Mouse (Mus musculus) MEL (cell line): ENCODE measurements at regions not wholly inside any gene's neighbourhood (a gene's known extent, or its start where the extent isn't known, plus 50 kb on each side); places are given as distances from the start of the nearest gene placed in this dataset.

Experiments
- DNase-seq: peaks from one replicate; pipeline ENCODE4 v3.0.0; 2011; ENCODE audit warnings: low read depth, low spot score
- H3K27ac ChIP-seq: 2 replicates; pipeline ENCODE4 v1.5.1; 2012; ENCODE audit warnings: low read depth, mild to moderate bottlenecking, control low read depth, low read length, moderate library complexity; ENCODE audit not compliant: control insufficient read depth
- H3K27me3 ChIP-seq, 2 experiments: fragments of 150-350 bp in 1 of 2; sonication (generic) in 1 of 2; 2 replicates each; pipeline ENCODE4 v1.6.1; 2012; ENCODE audit warnings: low read length in 2 of 2, mild to moderate bottlenecking in 2 of 2, improper control_type of control experiment in 1 of 2, moderate library complexity in 1 of 2; ENCODE audit not compliant: insufficient read depth in 2 of 2, control insufficient read depth in 1 of 2
- H3K36me3 ChIP-seq, 2 experiments: 2 replicates each; pipeline ENCODE4 v1.6.1; 2012 to 2014; ENCODE audit warnings: low read length in 2 of 2, improper control_type of control experiment in 1 of 2, inconsistent platforms in 1 of 2, mild to moderate bottlenecking in 1 of 2; ENCODE audit not compliant: insufficient read depth in 2 of 2, control insufficient read depth in 1 of 2
- H3K4me1 ChIP-seq, 2 experiments: fragments of 150-350 bp in 1 of 2; sonication (generic) in 1 of 2; 2 replicates each; pipeline ENCODE4 v1.6.1; 2012; ENCODE audit warnings: low read length in 2 of 2, improper control_type of control experiment in 1 of 2, mild to moderate bottlenecking in 1 of 2; ENCODE audit not compliant: insufficient read depth in 2 of 2, control insufficient read depth in 1 of 2
- H3K4me3 ChIP-seq, 2 experiments: fragments of 150-350 bp in 1 of 2; sonication (generic) in 1 of 2; 2 replicates each; pipeline ENCODE4 v1.5.1; 2012; ENCODE audit warnings: low read depth in 2 of 2, low read length in 2 of 2, mild to moderate bottlenecking in 2 of 2, moderate library complexity in 2 of 2, control low read depth in 1 of 2, improper control_type of control experiment in 1 of 2; ENCODE audit not compliant: control insufficient read depth in 1 of 2, insufficient read depth in 1 of 2
- H3K79me2 ChIP-seq: 2 replicates; pipeline ENCODE4 v1.6.1; 2012; ENCODE audit warnings: mild to moderate bottlenecking, low read length, moderate library complexity; ENCODE audit not compliant: control insufficient read depth, poor library complexity, insufficient read depth
- H3K9ac ChIP-seq: 2 replicates; pipeline ENCODE4 v1.6.1; 2012; ENCODE audit warnings: low read depth, mild to moderate bottlenecking, control low read depth, low read length, moderate library complexity; ENCODE audit not compliant: control insufficient read depth, poor library complexity, severe bottlenecking
- H3K9me3 ChIP-seq: fragments of 150-350 bp; sonication (generic); replicated peaks from 2 replicates; pipeline ENCODE4 v1.6.1; 2012; ENCODE audit warnings: mild to moderate bottlenecking, low read length, improper control_type of control experiment, moderate library complexity; ENCODE audit not compliant: insufficient read depth
- BHLHE40 ChIP-seq: IDR thresholded peaks from 2 replicates; pipeline ENCODE4 v1.6.1; 2012; ENCODE audit warnings: low read depth, mild to moderate bottlenecking, inconsistent platforms, low read length, improper control_type of control experiment, borderline replicate concordance
- CHD2 ChIP-seq: IDR thresholded peaks from 2 replicates; pipeline ENCODE4 v1.6.1; 2011; ENCODE audit warnings: low read length, improper control_type of control experiment
- CTCF ChIP-seq, 3 experiments: IDR thresholded peaks in 2 of 3; conservative IDR thresholded peaks in 1 of 3; 2 replicates each; pipeline ENCODE4 v1.5.1; 2011 to 2012; ENCODE audit warnings: low read length in 3 of 3, low read depth in 2 of 3, mild to moderate bottlenecking in 2 of 3, improper control_type of control experiment in 1 of 3, inconsistent platforms in 1 of 3, mixed read lengths in 1 of 3, moderate library complexity in 1 of 3; ENCODE audit not compliant: control insufficient read depth in 1 of 3, insufficient read depth in 1 of 3, poor library complexity in 1 of 3, severe bottlenecking in 1 of 3
- E2F4 ChIP-seq: IDR thresholded peaks from 2 replicates; pipeline ENCODE4 v1.6.1; 2011; ENCODE audit warnings: low read depth, low read length, improper control_type of control experiment, borderline replicate concordance
- ELF1 ChIP-seq: IDR thresholded peaks from 2 replicates; pipeline ENCODE4 v1.6.1; 2014; ENCODE audit warnings: low read depth, mild to moderate bottlenecking, inconsistent platforms, low read length, improper control_type of control experiment, moderate library complexity
- EP300 ChIP-seq, 2 experiments: IDR thresholded peaks; 2 replicates each; pipeline ENCODE4 v1.6.1; 2011; ENCODE audit warnings: improper control_type of control experiment in 2 of 2, low read length in 2 of 2, low read depth in 1 of 2, mild to moderate bottlenecking in 1 of 2
- ETS1 ChIP-seq: IDR thresholded peaks from 2 replicates; pipeline ENCODE4 v1.6.1; 2012; ENCODE audit warnings: low read depth, mild to moderate bottlenecking, inconsistent platforms, low read length, improper control_type of control experiment, moderate library complexity
- GABPA ChIP-seq: IDR thresholded peaks from 2 replicates; pipeline ENCODE4 v1.6.1; 2012; ENCODE audit warnings: low read depth, mild to moderate bottlenecking, inconsistent platforms, low read length, improper control_type of control experiment, moderate library complexity
- GATA1 ChIP-seq: IDR thresholded peaks from 2 replicates; pipeline ENCODE4 v1.6.1; 2011; ENCODE audit warnings: low read depth, low read length, improper control_type of control experiment
- HCFC1 ChIP-seq: IDR thresholded peaks from 2 replicates; pipeline ENCODE4 v1.6.1; 2012; ENCODE audit warnings: low read depth, mild to moderate bottlenecking, inconsistent platforms, low read length, improper control_type of control experiment, moderate library complexity
- JUND ChIP-seq: IDR thresholded peaks from 2 replicates; pipeline ENCODE4 v1.6.1; 2011; ENCODE audit warnings: low read depth, mild to moderate bottlenecking, improper control_type of control experiment, low read length
- KAT2A ChIP-seq: conservative IDR thresholded peaks from 2 replicates; pipeline ENCODE4 v1.6.1; 2012; ENCODE audit warnings: low read depth, low read length, improper control_type of control experiment, inconsistent platforms
- MAFK ChIP-seq: IDR thresholded peaks from 2 replicates; pipeline ENCODE4 v1.6.1; 2011; ENCODE audit warnings: low read depth, mild to moderate bottlenecking, low read length, improper control_type of control experiment, borderline replicate concordance
- MAZ ChIP-seq: IDR thresholded peaks from 2 replicates; pipeline ENCODE4 v1.6.1; 2012; ENCODE audit warnings: low read depth, mild to moderate bottlenecking, inconsistent platforms, low read length, improper control_type of control experiment
- MEF2A ChIP-seq: IDR thresholded peaks from 2 replicates; pipeline ENCODE4 v1.6.1; 2014; ENCODE audit warnings: low read depth, mild to moderate bottlenecking, inconsistent platforms, low read length, improper control_type of control experiment; ENCODE audit not compliant: poor library complexity, insufficient replicate concordance, severe bottlenecking; ENCODE audit errors: extremely low read depth
- MYB ChIP-seq: IDR thresholded peaks from 2 replicates; pipeline ENCODE4 v1.6.1; 2011; ENCODE audit warnings: mild to moderate bottlenecking, low read depth, low read length, improper control_type of control experiment
- MYC ChIP-seq: IDR thresholded peaks from 2 replicates; pipeline ENCODE4 v1.6.1; 2011; ENCODE audit warnings: low read depth, mild to moderate bottlenecking, low read length, improper control_type of control experiment, moderate library complexity
- POLR2AphosphoS2 ChIP-seq: IDR thresholded peaks from 2 replicates; pipeline ENCODE4 v1.6.1; 2011; ENCODE audit warnings: low read length, improper control_type of control experiment
- RAD21 ChIP-seq: IDR thresholded peaks from 2 replicates; pipeline ENCODE4 v1.6.1; 2011; ENCODE audit warnings: mild to moderate bottlenecking, low read depth, low read length, improper control_type of control experiment
- RCOR1 ChIP-seq: IDR thresholded peaks from 2 replicates; pipeline ENCODE4 v1.6.1; 2012; ENCODE audit warnings: low read depth, mild to moderate bottlenecking, inconsistent platforms, low read length, improper control_type of control experiment
- SIN3A ChIP-seq: IDR thresholded peaks from 2 replicates; pipeline ENCODE4 v1.6.1; 2012; ENCODE audit warnings: low read length, improper control_type of control experiment, inconsistent platforms
- SMC3 ChIP-seq: IDR thresholded peaks from 2 replicates; pipeline ENCODE4 v1.6.1; 2011; ENCODE audit warnings: low read depth, low read length, improper control_type of control experiment
- TAL1 ChIP-seq: IDR thresholded peaks from 2 replicates; pipeline ENCODE4 v1.6.1; 2012; ENCODE audit warnings: mild to moderate bottlenecking, inconsistent platforms, low read length, moderate library complexity, mixed read lengths
- TBP ChIP-seq: IDR thresholded peaks from 2 replicates; pipeline ENCODE4 v1.8.0; 2011; ENCODE audit warnings: low read depth, low read length, improper control_type of control experiment
- TCF12 ChIP-seq: IDR thresholded peaks from 2 replicates; pipeline ENCODE4 v1.6.1; 2014; ENCODE audit warnings: low read depth, mild to moderate bottlenecking, inconsistent platforms, low read length, improper control_type of control experiment, moderate library complexity
- UBTF ChIP-seq: IDR thresholded peaks from 2 replicates; pipeline ENCODE4 v1.6.1; 2012; ENCODE audit warnings: low read depth, mild to moderate bottlenecking, inconsistent platforms, low read length, improper control_type of control experiment, moderate library complexity, borderline replicate concordance; ENCODE audit not compliant: insufficient read depth
- ZC3H11A ChIP-seq: IDR thresholded peaks from 2 replicates; pipeline ENCODE4 v1.6.1; 2012; ENCODE audit warnings: low read depth, mild to moderate bottlenecking, inconsistent platforms, low read length, improper control_type of control experiment
- ZKSCAN1 ChIP-seq: IDR thresholded peaks from 2 replicates; pipeline ENCODE4 v1.6.1; 2012; ENCODE audit warnings: low read depth, mild to moderate bottlenecking, inconsistent platforms, low read length, improper control_type of control experiment, moderate library complexity
- ZNF384 ChIP-seq: IDR thresholded peaks from 2 replicates; pipeline ENCODE4 v1.6.1; 2012; ENCODE audit warnings: low read depth, mild to moderate bottlenecking, inconsistent platforms, low read length, improper control_type of control experiment

GRCm38 (mm10) chr10:118050152-118050641 is 91.4 kb upstream of the Mdm1 start:
- no peaks in the 10 kb centered on the region for H3K79me2 ChIP-seq
- H3K36me3 ChIP-seq, result peaks cover 0 to 17% of the 10 kb centered on the region in 2 experiments; a peak in 2 of 4 replicates
- peak; percentile 88 for DNase-seq
- H3K9me3 ChIP-seq, result no peaks in the 10 kb centered on the region
- H3K4me1 ChIP-seq, result peaks cover 3 to 25% of the 10 kb centered on the region in 2 experiments; a peak in 2 of 4 replicates
- no peaks in the 10 kb centered on the region for H3K27me3 ChIP-seq
- H3K9ac ChIP-seq, result peak overlapping the region; percentile 41
- peak overlapping the region; percentile 97 for H3K27ac ChIP-seq
- H3K4me3 ChIP-seq, result peak overlapping the region; percentile 28 to 37; a peak in 3 of 4 replicates
- TF ChIP-seq ELF1 (no peak), E2F4 (no peak), MAZ (peak; percentile 70; the same call in 1 of the 2 replicates), GABPA (no peak), SIN3A (peak; percentile 41; the same call in 1 of the 2 replicates), TBP (0 out of 2 replicates have a peak, but pooled peaks have one; percentile 23), SMC3 (no peak), ZKSCAN1 (no peak), JUND (0 out of 2 replicates have a peak, but pooled peaks have one; percentile 30), CTCF (IDR thresholded peaks at IDR 0.05 in 2 of 3, conservative IDR thresholded peaks at IDR 0.05 in 1 of 3; ENCODE audit: control insufficient read depth in 1 of 3, insufficient read depth in 1 of 3, low read depth in 2 of 3, low read length in 3 of 3, poor library complexity in 1 of 3, severe bottlenecking in 1 of 3) (no peak), MYC (0 out of 2 replicates have a peak, but pooled peaks have one; percentile 18), GATA1 (peak; percentile 85), BHLHE40 (peak; percentile 23; the same call in 1 of the 2 replicates), ZC3H11A (no peak), MAFK (peak; percentile 83), POLR2AphosphoS2 (no peak), CHD2 (no peak), EP300 (IDR thresholded peaks at IDR 0.05; ENCODE audit: low read depth in 1 of 2, low read length in 2 of 2) (peak; percentile 75 to 85), RCOR1 (peak; percentile 77), TAL1 (peak; percentile 60), TCF12 (peak; percentile 52), ZNF384 (no peak), HCFC1 (no peak), ETS1 (peak; percentile 72; the same call in 1 of the 2 replicates), MEF2A (no peak), KAT2A (no peak), RAD21 (no peak; the same call in 1 of the 2 replicates), UBTF (no peak), MYB (no peak)
